ENCODE assay signal across 12 mouse cellular contexts in the genomic region with DNA sequence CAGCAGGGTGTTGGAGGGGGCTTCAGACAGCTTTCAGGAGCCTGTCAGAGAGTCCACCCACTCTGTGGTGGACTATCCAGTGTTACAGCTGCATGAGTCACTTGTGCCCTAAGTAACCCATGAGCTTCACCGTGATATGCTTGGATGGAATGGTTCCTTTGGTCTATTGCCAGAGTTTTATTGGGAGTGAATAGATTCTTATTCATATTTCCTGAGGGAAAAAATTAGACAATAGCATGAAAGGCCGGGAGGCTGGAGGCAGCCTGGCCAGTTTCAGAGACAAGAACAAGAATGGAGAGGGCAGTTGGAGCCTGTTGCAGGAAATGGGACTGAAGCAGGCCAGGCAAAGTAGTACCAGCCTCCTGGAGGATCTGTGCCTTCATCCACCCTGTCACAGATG.
"Had no signal": no experiment of that assay in that cellular context is flagged by ENCODE, and none has a peak within 500 bp of the region (broad histone marks: within the 10 kb centered on the region; RNA-seq: fewer than 3 reads in every experiment).

No protein-coding gene starts in this region.

- DNase-seq: retina, postnatal 1 day; right cerebral cortex, adult 18-20 months; right cerebral cortex, postnatal 14 days; right cerebral cortex, postnatal 25 days; right cerebral cortex, postnatal 4 days; spleen, adult 18-20 months; thymus, adult 18-20 months; thymus, adult 2 months; thymus, postnatal 14 days; thymus, postnatal 25 days; thymus, postnatal 36 days; thymus, postnatal 4 days had no signal
